Mouse (Mus musculus) CH12.LX (cell line): ENCODE measurements around the gene Golph3. TPM values are rescaled to one million over a fixed set of nuclear protein-coding genes. Genes with fewer than 3 reads are reported as not detected.

Source experiments
- DNase-seq: peaks from one replicate; pipeline ENCODE4 v3.0.0-alpha.2; 2013; ENCODE audit errors: extremely low read depth
- H3K27ac ChIP-seq: 2 replicates; pipeline ENCODE4 v1.5.1; 2012; ENCODE audit warnings: low read depth, mild to moderate bottlenecking, control low read depth, moderate library complexity; ENCODE audit not compliant: insufficient read depth
- H3K27me3 ChIP-seq: replicated peaks from 2 replicates; pipeline ENCODE3; 2012; ENCODE audit warnings: inconsistent platforms
- H3K36me3 ChIP-seq, 2 experiments: replicated peaks in 1 of 2; 2 replicates each; pipeline versions ENCODE3 to v1.6.1; 2012; ENCODE audit warnings: inconsistent platforms in 1 of 2, low read length in 1 of 2, mild to moderate bottlenecking in 1 of 2, mixed read lengths in 1 of 2, moderate library complexity in 1 of 2; ENCODE audit not compliant: control insufficient read depth in 1 of 2, insufficient read depth in 1 of 2
- H3K4me1 ChIP-seq, 2 experiments: 2 replicates each; pipeline ENCODE4 v1.6.1; 2012; ENCODE audit warnings: inconsistent platforms in 1 of 2, moderate library complexity in 1 of 2; ENCODE audit not compliant: insufficient read depth in 2 of 2, control insufficient read depth in 1 of 2
- H3K4me2 ChIP-seq: 2 replicates; pipeline ENCODE4 v1.6.1; 2012; ENCODE audit warnings: low read depth, mild to moderate bottlenecking, control low read depth; ENCODE audit not compliant: poor library complexity, insufficient read depth, severe bottlenecking
- H3K4me3 ChIP-seq, 3 experiments: fragments of 150-350 bp in 1 of 3; sonication (generic) in 1 of 3; replicated peaks in 1 of 3; 2 replicates each; pipeline versions ENCODE3 to v1.5.1; 2011 to 2012; ENCODE audit warnings: low read depth in 2 of 3, low read length in 2 of 3, mild to moderate bottlenecking in 2 of 3, moderate library complexity in 2 of 3, control low read depth in 1 of 3, improper control_type of control experiment in 1 of 3, inconsistent platforms in 1 of 3, mixed read lengths in 1 of 3; ENCODE audit not compliant: poor library complexity in 1 of 3
- H3K79me2 ChIP-seq: replicated peaks from 2 replicates; pipeline ENCODE4 v1.6.1; 2012; ENCODE audit warnings: mild to moderate bottlenecking, moderate library complexity; ENCODE audit not compliant: control insufficient read depth, poor library complexity, insufficient read depth, severe bottlenecking; ENCODE audit errors: extremely low read depth
- H3K9ac ChIP-seq: 2 replicates; pipeline ENCODE4 v1.6.1; 2012; ENCODE audit warnings: low read depth, mild to moderate bottlenecking, control low read depth, moderate library complexity; ENCODE audit not compliant: insufficient read depth
- H3K9me3 ChIP-seq: replicated peaks from 2 replicates; pipeline ENCODE3; 2012; ENCODE audit warnings: low read length, inconsistent platforms, mixed read lengths
- CHD1 ChIP-seq: IDR thresholded peaks from 2 replicates; pipeline ENCODE4 v1.6.1; 2012; ENCODE audit warnings: low read depth, low read length, improper control_type of control experiment, inconsistent platforms
- CHD2 ChIP-seq: IDR thresholded peaks from 2 replicates; pipeline ENCODE4 v1.6.1; 2011; ENCODE audit warnings: low read length, improper control_type of control experiment
- CTCF ChIP-seq, 2 experiments: IDR thresholded peaks in 1 of 2; conservative IDR thresholded peaks in 1 of 2; 2 replicates each; pipeline ENCODE4 v1.5.1; 2011 to 2012; ENCODE audit warnings: low read depth in 2 of 2, low read length in 2 of 2, improper control_type of control experiment in 1 of 2, inconsistent platforms in 1 of 2, mild to moderate bottlenecking in 1 of 2, moderate library complexity in 1 of 2
- E2F4 ChIP-seq: IDR thresholded peaks from 2 replicates; pipeline ENCODE4 v1.6.1; 2011; ENCODE audit warnings: low read depth, low read length, improper control_type of control experiment; ENCODE audit not compliant: insufficient replicate concordance
- ELF1 ChIP-seq: IDR thresholded peaks from 2 replicates; pipeline ENCODE4 v1.6.1; 2014; ENCODE audit warnings: low read depth, mild to moderate bottlenecking, inconsistent platforms, low read length, improper control_type of control experiment
- ETS1 ChIP-seq: conservative IDR thresholded peaks from 2 replicates; pipeline ENCODE4 v1.6.1; 2012; ENCODE audit warnings: low read depth, mild to moderate bottlenecking, inconsistent platforms, low read length, improper control_type of control experiment, moderate library complexity
- IRF4 ChIP-seq: IDR thresholded peaks from 2 replicates; pipeline ENCODE4 v1.6.1; 2014; ENCODE audit warnings: low read depth, mild to moderate bottlenecking, inconsistent platforms, low read length, improper control_type of control experiment
- JUN ChIP-seq: IDR thresholded peaks from 2 replicates; pipeline ENCODE4 v1.6.1; 2011; ENCODE audit warnings: low read depth, mild to moderate bottlenecking, low read length, improper control_type of control experiment, moderate library complexity; ENCODE audit not compliant: insufficient read depth
- JUND ChIP-seq: conservative IDR thresholded peaks from 2 replicates; pipeline ENCODE4 v1.6.1; 2011; ENCODE audit warnings: low read depth, low read length, improper control_type of control experiment
- MAFK ChIP-seq: IDR thresholded peaks from 2 replicates; pipeline ENCODE4 v1.6.1; 2011; ENCODE audit warnings: low read length, improper control_type of control experiment; ENCODE audit not compliant: insufficient replicate concordance
- MAX ChIP-seq: IDR thresholded peaks from 2 replicates; pipeline ENCODE4 v1.6.1; 2011; ENCODE audit warnings: low read length, improper control_type of control experiment
- MAZ ChIP-seq: IDR thresholded peaks from 2 replicates; pipeline ENCODE4 v1.6.1; 2012; ENCODE audit warnings: low read depth, mild to moderate bottlenecking, inconsistent platforms, low read length, improper control_type of control experiment, moderate library complexity
- MXI1 ChIP-seq: IDR thresholded peaks from 2 replicates; pipeline ENCODE4 v1.6.1; 2011; ENCODE audit warnings: mild to moderate bottlenecking, low read depth, low read length, improper control_type of control experiment
- MYC ChIP-seq: IDR thresholded peaks from 2 replicates; pipeline ENCODE4 v1.6.1; 2011; ENCODE audit warnings: low read depth, mild to moderate bottlenecking, improper control_type of control experiment, low read length
- NELFE ChIP-seq: IDR thresholded peaks from 2 replicates; pipeline ENCODE4 v1.6.1; 2011; ENCODE audit warnings: low read depth, low read length, improper control_type of control experiment
- NRF1 ChIP-seq: IDR thresholded peaks from 2 replicates; pipeline ENCODE4 v1.6.1; 2014; ENCODE audit warnings: low read depth, mild to moderate bottlenecking, inconsistent platforms, low read length, improper control_type of control experiment, moderate library complexity
- PAX5 ChIP-seq: IDR thresholded peaks from 2 replicates; pipeline ENCODE4 v1.6.1; 2012; ENCODE audit warnings: low read length, inconsistent platforms, mixed read lengths
- POLR2A ChIP-seq: IDR thresholded peaks from 2 replicates; pipeline ENCODE4 v1.6.1; 2011; ENCODE audit warnings: low read depth, mild to moderate bottlenecking, improper control_type of control experiment, low read length
- SMC3 ChIP-seq: IDR thresholded peaks from 2 replicates; pipeline ENCODE4 v1.6.1; 2011; ENCODE audit warnings: low read depth, low read length, improper control_type of control experiment
- ZMIZ1 ChIP-seq: IDR thresholded peaks from 2 replicates; pipeline ENCODE4 v1.6.1; 2012; ENCODE audit warnings: low read depth, mild to moderate bottlenecking, inconsistent platforms, low read length, improper control_type of control experiment
- ZNF384 ChIP-seq: IDR thresholded peaks from 2 replicates; pipeline ENCODE4 v1.6.1; 2012; ENCODE audit warnings: low read depth, low read length, improper control_type of control experiment, inconsistent platforms
- dilution Hi-C: fragments of 300-500 bp; cut with MboI; formaldehyde crosslinking; loops from 2 replicates; pipeline ENCODE4 v1.14.3; 2020; ENCODE audit warnings: low sequenced_read_pairs; ENCODE audit not compliant: extremely low pct_unique_long_range_greater_than_20kb, extremely low pct_ligation_motif_present
- in situ Hi-C: fragments of 300-500 bp; cut with MboI; formaldehyde crosslinking; loops from 3 replicates; pipeline ENCODE4 v1.14.3; 2019; ENCODE audit warnings: low sequenced_read_pairs, low pct_ligation_motif_present, low pct_unique_long_range_greater_than_20kb, mixed read lengths
- polyA plus RNA-seq: library from polyadenylated mRNA; unstranded; fragments of >175 nt; gene quantifications from 2 replicates; pipeline ENCODE4 v1.2.1, GENCODE M21; 2012; ENCODE audit warnings: low read depth; ENCODE audit not compliant: insufficient read length
- total RNA-seq, 2 experiments: library from RNA; depleted of rRNA; stranded (reverse); fragments of 300-350 nt in 1 of 2; fragments of >200 nt in 1 of 2; gene quantifications; 2 replicates each; pipeline ENCODE4 v1.2.3; 2012 to 2014

Gene Golph3
- total and polyA plus RNA-seq, 3 experiments, result 67.2 to 208 (median 97.2) TPM

DNA sequence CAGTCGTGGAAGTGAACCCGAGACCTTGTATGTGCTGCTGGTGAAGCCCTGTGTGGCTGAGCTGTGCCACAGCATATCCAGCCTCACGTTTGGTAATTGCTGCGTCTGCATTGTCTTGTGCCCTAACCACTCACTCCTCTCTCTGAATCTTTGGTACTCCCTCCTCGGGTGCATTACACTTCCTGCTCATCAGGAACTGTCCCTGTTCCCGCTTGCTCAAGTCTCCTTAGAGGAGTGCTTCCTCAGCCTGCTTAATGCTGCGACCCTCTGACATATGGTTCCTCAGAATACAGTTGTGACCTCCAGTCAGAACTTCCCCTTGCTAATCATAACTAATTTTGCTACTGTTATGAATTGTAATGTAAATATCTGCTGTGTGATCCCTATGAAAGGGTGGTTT lies 34.7 kb downstream of the Golph3 start:
- no peak overlapping the region for H3K27ac ChIP-seq

DNA sequence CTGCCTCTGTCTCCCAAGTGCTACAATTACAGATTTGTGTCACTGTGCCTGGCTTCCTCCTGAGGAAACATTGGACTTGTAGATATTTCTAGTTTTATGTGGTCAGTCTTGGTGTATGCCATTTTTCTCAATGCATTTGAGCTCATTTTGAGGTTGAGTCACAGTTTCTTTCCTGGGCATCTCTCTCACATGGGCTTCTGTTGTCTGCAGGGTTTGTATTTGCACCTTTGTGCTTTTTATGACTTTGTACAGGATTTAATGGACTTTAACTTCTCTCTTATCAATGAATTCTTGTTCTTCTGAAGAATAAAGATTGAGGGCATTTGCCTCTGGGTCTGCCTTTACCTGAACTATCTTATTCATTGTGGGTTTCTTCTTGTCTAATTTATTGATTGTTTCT lies 36.2 kb downstream of the Golph3 start:
- H3K4me1 ChIP-seq, result no peaks in the 10 kb centered on the region
- no peak overlapping the region for H3K4me3 ChIP-seq
- no peak for DNase-seq
- no peak overlapping the region for H3K27ac ChIP-seq
- no peaks in the 10 kb centered on the region for H3K9me3 ChIP-seq
- dilution Hi-C loops, result no loop called here
- H3K4me2 ChIP-seq, result no peak overlapping the region
- H3K27me3 ChIP-seq, result no peaks in the 10 kb centered on the region
- TF ChIP-seq ZNF384 (no peak), CTCF (conservative IDR thresholded peaks at IDR 0.05 in 1 of 2, IDR thresholded peaks at IDR 0.05 in 1 of 2; ENCODE audit: low read depth in 2 of 2, low read length in 2 of 2) (no peak), MAZ (no peak), NELFE (no peak), E2F4 (no peak), JUND (no peak), ETS1 (no peak), MAFK (no peak), MYC (no peak)
- in situ Hi-C loops, result no loop called here
- no peak overlapping the region for H3K9ac ChIP-seq
- H3K79me2 ChIP-seq, result no peaks in the 10 kb centered on the region
- peaks cover 25 to 77% of the 10 kb centered on the region in 2 experiments for H3K36me3 ChIP-seq

More for the DNA sequence above, 34.7 kb downstream of the Golph3 start:
- H3K9me3 ChIP-seq, result no peaks in the 10 kb centered on the region
- H3K4me2 ChIP-seq, result no peak overlapping the region
- no peaks in the 10 kb centered on the region for H3K4me1 ChIP-seq
- no peak for TF ChIP-seq PAX5
- no peak for TF ChIP-seq CTCF (conservative IDR thresholded peaks at IDR 0.05 in 1 of 2, IDR thresholded peaks at IDR 0.05 in 1 of 2; ENCODE audit: low read depth in 2 of 2, low read length in 2 of 2)
- TF ChIP-seq CHD1, result no peak
- TF ChIP-seq JUN, result no peak
- TF ChIP-seq ZMIZ1, result no peak
- no peak for TF ChIP-seq NELFE
- no peak for TF ChIP-seq ZNF384
- TF ChIP-seq MAX, result no peak
- TF ChIP-seq ETS1, result no peak
- no peak for TF ChIP-seq NRF1
- no peak for TF ChIP-seq IRF4
- no peak for TF ChIP-seq ELF1
- TF ChIP-seq JUND, result no peak
- TF ChIP-seq POLR2A, result no peak
- no peak for TF ChIP-seq SMC3
- TF ChIP-seq CHD2, result no peak
- TF ChIP-seq MXI1, result no peak
- TF ChIP-seq, all 38 proteins: peak for 0
- no peak for DNase-seq
- H3K4me3 ChIP-seq, result no peak overlapping the region
- dilution Hi-C loops, result no loop called here
- no peak overlapping the region for H3K9ac ChIP-seq
- in situ Hi-C loops, result no loop called here
- H3K36me3 ChIP-seq, result peaks cover 32 to 85% of the 10 kb centered on the region in 2 experiments
- no peaks in the 10 kb centered on the region for H3K27me3 ChIP-seq
- no peaks in the 10 kb centered on the region for H3K79me2 ChIP-seq
